Mouse (Mus musculus) layer of hippocampus, postnatal 14 days (tissue): Measurements from ENCODE around the gene Mag. TPM values are rescaled to one million over a fixed set of nuclear protein-coding genes. Genes with fewer than 3 reads are reported as not detected.
"Not testable (repeated sequence)": the region's sequence is repeated elsewhere in the genome, so short reads cannot be mapped to it uniquely, and the experiment has no call there.

ENCODE experiments used
- DNase-seq, 2 experiments: peaks; one replicate each; pipeline ENCODE4 v3.0.0; 2021 to 2022; ENCODE audit warnings: low spot score in 2 of 2, mixed read lengths in 1 of 2
- long read RNA-seq, 2 experiments: library from polyadenylated mRNA; stranded (forward); transcript quantifications; one replicate each; pipeline ENCODE4 v2.0.0; 2021
- total RNA-seq, 2 experiments: library from RNA; stranded (reverse); gene quantifications; 2 replicates each; pipeline ENCODE4 v1.2.3; 2021

Mag gene
- 100 to 1,000 TPM; 306 to 317 TPM for total RNA-seq
- long read RNA-seq, experiment 1, transcript Mag-207 (11 exons, 2,007 nt) = major isoform, 7 of 107 reads
- long read RNA-seq, experiment 1, partial matches to known transcripts = 19 of 107 reads
- long read RNA-seq, experiment 1, other reads (novel, unspliced or antisense) = 77 of 107 reads
- long read RNA-seq, experiment 2, transcript Mag-203 (13 exons, 2,434 nt) = major isoform, 5 of 118 reads
- long read RNA-seq, experiment 2, transcript Mag-207 (11 exons, 2,007 nt) = major isoform, 5 of 118 reads
- long read RNA-seq, experiment 2, partial matches to known transcripts = 21 of 118 reads
- long read RNA-seq, experiment 2, other reads (novel, unspliced or antisense) = 87 of 118 reads

- no peak for DNase-seq
Observed at GRCm38 (mm10) chr7:30914732-30915131, at the start of gene Mag. Gene Mag, minus strand, starts transcription at chr7:30914873.

GRCm38 (mm10) chr7:30964366-30964765, 49.7 kb upstream of the Mag start:
- DNase-seq = no peak

- DNase-seq = no peak
Observed at GRCm38 (mm10) chr7:30962862-30963261, 48.2 kb upstream of the Mag start.

- DNase-seq = no peak
Observed at GRCm38 (mm10) chr7:30959786-30960349, 45.2 kb upstream of the Mag start.

GRCm38 (mm10) chr7:30958866-30959487, 44.3 kb upstream of the Mag start:
- DNase-seq = no peak

- DNase-seq = no peak
Observed at GRCm38 (mm10) chr7:30958109-30958865, 43.6 kb upstream of the Mag start.

GRCm38 (mm10) chr7:30957367-30957783, 42.7 kb upstream of the Mag start:
- DNase-seq = peak; percentile 91

- peak; percentile 72 to 77 for DNase-seq
Observed at GRCm38 (mm10) chr7:30956756-30957366, 42.2 kb upstream of the Mag start, which contains the start of gene Usf2. Gene Usf2, minus strand, starts transcription at chr7:30956803.

- peak in 1 of 2 experiments; percentile 50 for DNase-seq
Observed at GRCm38 (mm10) chr7:30956357-30956751, 41.7 kb upstream of the Mag start.

- peak; percentile 72 to 77 for DNase-seq
Observed at GRCm38 (mm10) chr7:30955584-30956356, 41.1 kb upstream of the Mag start.

- DNase-seq = no peak
Observed at GRCm38 (mm10) chr7:30954971-30955520, 40.4 kb upstream of the Mag start.

- DNase-seq = no peak
Observed at GRCm38 (mm10) chr7:30954036-30954435, 39.4 kb upstream of the Mag start.

- no peak for DNase-seq
Observed at GRCm38 (mm10) chr7:30953459-30953858, 38.8 kb upstream of the Mag start.

GRCm38 (mm10) chr7:30952441-30953265, 38.0 kb upstream of the Mag start:
- DNase-seq = no peak

- not testable (repeated sequence) for DNase-seq
Observed at GRCm38 (mm10) chr7:30949902-30950301, 35.2 kb upstream of the Mag start.

- DNase-seq = no peak
Observed at GRCm38 (mm10) chr7:30945876-30946275, 31.2 kb upstream of the Mag start.

GRCm38 (mm10) chr7:30945466-30945865, 30.8 kb upstream of the Mag start:
- not testable (repeated sequence) for DNase-seq

GRCm38 (mm10) chr7:30944706-30945105, 30.0 kb upstream of the Mag start:
- DNase-seq = not testable (repeated sequence)
